Mouse (Mus musculus): Measurements from ENCODE around the gene Nisch. TPM values are rescaled to one million over a fixed set of nuclear protein-coding genes. Genes with fewer than 3 reads are reported as not detected.

Nisch gene
- polyA plus RNA-seq, 1 experiment from 2014 or later, result 407 TPM

DNA sequence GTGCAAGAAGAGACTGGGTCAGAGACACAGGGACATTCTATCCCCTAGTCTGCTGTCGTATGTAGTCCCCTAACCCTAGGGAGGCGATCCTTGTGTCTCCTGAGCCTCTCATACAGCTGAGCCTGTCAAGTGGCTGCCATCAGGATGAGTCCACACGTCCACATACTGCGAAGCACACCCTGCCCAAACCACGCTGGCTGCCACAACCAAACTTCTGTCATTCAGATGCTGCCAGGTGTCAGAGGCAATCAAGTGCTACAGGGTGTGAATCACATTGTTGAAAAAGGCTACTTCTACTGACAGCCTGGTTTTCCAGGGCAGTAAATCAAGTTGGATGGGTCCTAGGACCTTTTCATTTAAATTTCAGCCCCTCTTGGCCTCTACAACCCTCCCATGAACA lies 39.0 kb downstream of the Nisch start:
- no peak overlapping the region for H3K4me2 ChIP-seq (ENCODE audit: low read depth, low read length, severe bottlenecking)
- no peaks in the 10 kb centered on the region for H3K9me3 ChIP-seq (ENCODE audit: control insufficient read depth, low read length)
- ATAC-seq (replicated peaks; ENCODE audit: low FRiP score) (no peak), DNase-seq (ENCODE audit: low spot score) (no peak)
- H3K27ac ChIP-seq (ENCODE audit: low read depth, low read length), result no peak overlapping the region
- no peaks in the 10 kb centered on the region for H3K4me1 ChIP-seq (replicated peaks; ENCODE audit: control insufficient read depth, insufficient read depth, low read length)
- no peaks in the 10 kb centered on the region for H3K27me3 ChIP-seq (ENCODE audit: control insufficient read depth, insufficient read depth, low read length)
- 94% methylated on average over 5 of the region's 5 CpGs for WGBS
- no peak overlapping the region for H3K9ac ChIP-seq (ENCODE audit: low read length)
- H3K4me3 ChIP-seq (ENCODE audit: low read depth, low read length), result no peak overlapping the region
- peaks cover 46% of the 10 kb centered on the region for H3K36me3 ChIP-seq (ENCODE audit: control insufficient read depth, insufficient read depth, low read length)

DNA sequence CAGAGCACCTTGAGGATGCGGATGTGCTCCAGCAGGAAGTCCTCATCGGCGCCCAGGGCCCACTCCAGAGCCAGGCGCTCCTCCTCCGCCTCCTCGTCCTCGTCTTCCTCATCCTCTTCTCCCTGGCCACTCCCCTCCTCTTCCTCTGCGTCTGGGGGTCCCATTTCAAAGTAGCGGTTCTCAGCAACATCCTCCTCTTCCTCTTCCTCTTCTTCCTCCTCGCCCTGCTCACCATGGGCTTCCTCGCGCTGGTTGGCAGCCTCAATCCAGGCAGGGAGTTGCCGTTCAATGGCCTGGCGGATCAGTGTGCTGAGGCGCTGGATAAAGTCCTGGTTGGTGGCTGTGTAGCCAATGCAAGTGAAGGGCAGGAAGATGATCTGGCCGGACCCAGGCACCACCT lies 39.5 kb downstream of the Nisch start:
- H3K4me2 ChIP-seq (ENCODE audit: low read depth, low read length, severe bottlenecking), result no peak overlapping the region
- DNase-seq (ENCODE audit: low spot score), result no peak
- no peak overlapping the region for H3K9ac ChIP-seq (ENCODE audit: low read length)
- no peaks in the 10 kb centered on the region for H3K27me3 ChIP-seq (ENCODE audit: control insufficient read depth, insufficient read depth, low read length)
- H3K36me3 ChIP-seq (ENCODE audit: control insufficient read depth, insufficient read depth, low read length), result peaks cover 49% of the 10 kb centered on the region
- WGBS, result 92% methylated on average over 16 of the region's 16 CpGs
- H3K9me3 ChIP-seq (ENCODE audit: control insufficient read depth, low read length), result no peaks in the 10 kb centered on the region
- H3K4me1 ChIP-seq (replicated peaks; ENCODE audit: control insufficient read depth, insufficient read depth, low read length), result no peaks in the 10 kb centered on the region
- H3K4me3 ChIP-seq (ENCODE audit: low read depth, low read length), result no peak overlapping the region
- no peak overlapping the region for H3K27ac ChIP-seq (ENCODE audit: low read depth, low read length)
- ATAC-seq (replicated peaks; ENCODE audit: low FRiP score), result no peak

DNA sequence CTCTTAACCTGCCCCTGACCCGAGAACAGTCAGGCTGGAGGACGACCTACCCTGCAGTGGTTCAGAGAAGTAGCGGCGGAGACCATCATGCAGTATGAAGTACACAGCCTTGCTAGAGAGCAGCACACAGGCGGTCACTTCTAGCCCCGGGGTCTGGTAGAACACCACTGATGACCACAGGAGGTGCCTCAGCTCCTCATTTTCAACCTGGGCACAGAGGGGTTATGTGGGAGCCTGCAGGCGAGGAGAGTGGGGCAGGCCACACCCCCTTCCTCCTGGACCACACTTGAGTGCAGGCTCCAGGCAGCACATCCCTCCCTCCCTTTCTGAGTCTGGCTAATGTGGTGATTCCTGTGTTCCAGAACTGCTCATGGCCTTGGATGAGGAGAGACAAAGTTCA lies 43.2 kb downstream of the Nisch start:
- DNase-seq (ENCODE audit: low spot score) (no peak), ATAC-seq (replicated peaks; ENCODE audit: low FRiP score) (no peak)
- no peak overlapping the region for H3K9ac ChIP-seq (ENCODE audit: low read length)
- H3K36me3 ChIP-seq (ENCODE audit: control insufficient read depth, insufficient read depth, low read length), result peaks cover 50% of the 10 kb centered on the region
- no peak overlapping the region for H3K27ac ChIP-seq (ENCODE audit: low read depth, low read length)
- no peaks in the 10 kb centered on the region for H3K27me3 ChIP-seq (ENCODE audit: control insufficient read depth, insufficient read depth, low read length)
- H3K9me3 ChIP-seq (ENCODE audit: control insufficient read depth, low read length), result no peaks in the 10 kb centered on the region
- H3K4me1 ChIP-seq (replicated peaks; ENCODE audit: control insufficient read depth, insufficient read depth, low read length), result no peaks in the 10 kb centered on the region
- no peak overlapping the region for H3K4me2 ChIP-seq (ENCODE audit: low read depth, low read length, severe bottlenecking)
- WGBS, result 93% methylated on average over 7 of the region's 7 CpGs
- H3K4me3 ChIP-seq (ENCODE audit: low read depth, low read length), result no peak overlapping the region

DNA sequence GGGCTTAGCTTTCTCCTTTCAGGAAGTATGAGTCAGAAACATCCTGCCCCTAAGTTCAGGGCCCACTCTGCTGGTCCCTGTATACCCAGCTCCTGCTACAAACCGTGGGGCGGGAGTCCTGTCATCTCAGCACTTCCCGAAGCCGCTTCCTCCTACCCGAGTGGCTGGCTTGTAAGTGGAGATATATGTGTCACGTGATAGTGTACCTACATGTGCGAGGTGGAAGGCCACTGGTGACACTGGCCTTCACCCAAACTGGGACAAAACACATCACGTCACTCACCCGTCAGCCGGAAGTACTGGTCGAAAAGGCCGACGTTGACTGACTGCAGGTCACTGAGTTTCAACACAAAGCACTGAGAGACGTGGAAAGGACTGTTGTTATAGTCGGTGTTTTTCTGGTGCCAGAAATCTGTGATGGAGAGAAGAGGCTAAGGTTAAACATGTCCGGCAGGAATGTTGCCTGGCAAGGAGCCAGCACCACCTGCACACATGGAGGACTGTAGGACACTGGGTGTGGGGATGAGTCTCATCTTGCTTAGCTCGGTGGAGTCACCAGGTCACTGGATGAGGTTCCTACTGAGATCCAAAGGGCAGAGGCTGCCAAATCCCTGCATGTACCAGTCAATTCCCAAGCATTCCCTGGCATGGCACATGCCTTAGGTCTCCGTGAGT lies 43.8 kb downstream of the Nisch start:
- H3K9me3 ChIP-seq (ENCODE audit: control insufficient read depth, low read length), result no peaks in the 10 kb centered on the region
- H3K4me1 ChIP-seq (replicated peaks; ENCODE audit: control insufficient read depth, insufficient read depth, low read length), result no peaks in the 10 kb centered on the region
- no peak overlapping the region for H3K27ac ChIP-seq (ENCODE audit: low read depth, low read length)
- H3K4me2 ChIP-seq (ENCODE audit: low read depth, low read length, severe bottlenecking), result no peak overlapping the region
- no peak for DNase-seq (ENCODE audit: low spot score)
- peaks cover 48% of the 10 kb centered on the region for H3K36me3 ChIP-seq (ENCODE audit: control insufficient read depth, insufficient read depth, low read length)
- WGBS, result 95% methylated on average over 18 of the region's 18 CpGs
- no peaks in the 10 kb centered on the region for H3K27me3 ChIP-seq (ENCODE audit: control insufficient read depth, insufficient read depth, low read length)
- no peak overlapping the region for H3K9ac ChIP-seq (ENCODE audit: low read length)
- no peak overlapping the region for H3K4me3 ChIP-seq (ENCODE audit: low read depth, low read length)
- ATAC-seq (replicated peaks; ENCODE audit: low FRiP score), result no peak

DNA sequence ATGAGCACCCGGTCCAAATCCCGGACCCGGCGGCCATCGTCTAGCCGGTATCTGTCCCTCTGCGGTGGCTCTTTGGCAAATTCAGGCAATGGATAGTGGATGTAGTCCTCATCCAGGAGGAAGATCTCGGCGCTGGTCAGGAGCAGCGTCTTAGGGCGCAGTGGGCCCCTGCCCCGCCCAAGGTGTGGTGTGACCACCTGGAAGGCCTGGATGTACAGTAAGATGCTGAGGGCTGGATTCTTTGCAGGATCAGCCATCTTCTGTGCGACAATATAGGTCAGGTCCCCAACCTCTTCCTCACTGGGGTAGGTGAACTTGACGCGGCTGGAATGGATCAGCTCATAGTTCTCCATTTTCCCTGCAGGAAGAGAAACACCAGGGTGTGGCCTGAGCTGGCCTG lies 44.9 kb downstream of the Nisch start:
- Histone ChIP-seq H3K27me3 (ENCODE audit: control insufficient read depth, insufficient read depth, low read length) (no peaks in the 10 kb centered on the region), H3K4me1 (replicated peaks; ENCODE audit: control insufficient read depth, insufficient read depth, low read length) (no peaks in the 10 kb centered on the region), H3K36me3 (ENCODE audit: control insufficient read depth, insufficient read depth, low read length) (peaks cover 42% of the 10 kb centered on the region), H3K9me3 (ENCODE audit: control insufficient read depth, low read length) (no peaks in the 10 kb centered on the region), H3K4me2 (ENCODE audit: low read depth, low read length, severe bottlenecking) (no peak overlapping the region), H3K9ac (ENCODE audit: low read length) (no peak overlapping the region), H3K27ac (ENCODE audit: low read depth, low read length) (no peak overlapping the region), H3K4me3 (ENCODE audit: low read depth, low read length) (no peak overlapping the region)
- WGBS, result 95% methylated on average over 15 of the region's 15 CpGs
- DNase-seq (ENCODE audit: low spot score), result no peak
- no peak for ATAC-seq (replicated peaks; ENCODE audit: low FRiP score)

DNA sequence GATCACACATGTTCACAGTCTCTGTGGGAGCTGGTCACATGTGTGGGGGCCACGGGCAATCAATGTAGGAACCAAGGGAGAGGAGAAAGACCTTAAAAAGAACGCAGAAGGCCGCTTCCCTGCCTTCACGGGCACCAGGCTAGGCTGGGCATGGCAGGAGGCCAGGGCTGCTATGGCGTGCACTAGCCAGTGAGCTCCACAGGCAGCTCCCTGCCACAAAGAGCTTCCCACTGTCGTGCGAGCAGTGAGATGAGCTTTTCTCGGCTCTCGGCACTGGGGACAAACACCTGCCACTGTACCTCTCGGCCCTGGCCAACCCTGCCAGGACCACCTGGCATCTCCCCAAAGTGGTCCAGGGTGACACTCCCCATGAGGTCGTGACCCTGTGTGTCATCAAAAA lies 45.4 kb downstream of the Nisch start:
- H3K4me1 ChIP-seq (replicated peaks; ENCODE audit: control insufficient read depth, insufficient read depth, low read length), result no peaks in the 10 kb centered on the region
- no peak overlapping the region for H3K27ac ChIP-seq (ENCODE audit: low read depth, low read length)
- H3K9ac ChIP-seq (ENCODE audit: low read length), result no peak overlapping the region
- H3K9me3 ChIP-seq (ENCODE audit: control insufficient read depth, low read length), result no peaks in the 10 kb centered on the region
- no peaks in the 10 kb centered on the region for H3K27me3 ChIP-seq (ENCODE audit: control insufficient read depth, insufficient read depth, low read length)
- no peak overlapping the region for H3K4me2 ChIP-seq (ENCODE audit: low read depth, low read length, severe bottlenecking)
- peaks cover 37% of the 10 kb centered on the region for H3K36me3 ChIP-seq (ENCODE audit: control insufficient read depth, insufficient read depth, low read length)
- whole genome bisulfite sequencing, result 91% methylated on average over 11 of the region's 11 CpGs
- no peak overlapping the region for H3K4me3 ChIP-seq (ENCODE audit: low read depth, low read length)
- ATAC-seq (replicated peaks; ENCODE audit: low FRiP score) (no peak), DNase-seq (ENCODE audit: low spot score) (no peak)

DNA sequence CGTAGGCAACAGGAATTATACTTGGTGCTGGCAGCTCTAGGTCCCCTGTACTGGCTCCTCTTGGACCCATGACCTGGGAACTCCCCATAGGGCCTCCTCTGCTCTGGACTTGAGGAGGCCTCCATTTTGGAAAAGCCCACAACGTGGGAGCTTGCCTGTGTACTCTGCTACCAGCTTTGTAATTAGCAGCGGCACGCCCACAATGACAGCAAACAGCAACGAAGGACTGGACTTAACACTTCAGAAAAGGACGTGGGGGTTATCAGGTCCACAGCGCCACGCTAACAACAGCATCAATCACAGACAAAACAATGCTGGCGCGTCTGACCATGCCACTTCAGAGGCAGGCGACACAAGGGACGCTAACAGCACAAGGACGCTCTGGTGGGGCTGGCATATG lies 45.8 kb downstream of the Nisch start:
- no peak for ATAC-seq (replicated peaks; ENCODE audit: low FRiP score)
- H3K4me1 ChIP-seq (replicated peaks; ENCODE audit: control insufficient read depth, insufficient read depth, low read length), result no peaks in the 10 kb centered on the region
- H3K9me3 ChIP-seq (ENCODE audit: control insufficient read depth, low read length), result no peaks in the 10 kb centered on the region
- H3K4me2 ChIP-seq (ENCODE audit: low read depth, low read length, severe bottlenecking), result no peak overlapping the region
- no peak for DNase-seq (ENCODE audit: low spot score)
- WGBS, result 87% methylated on average over 13 of the region's 13 CpGs
- no peaks in the 10 kb centered on the region for H3K27me3 ChIP-seq (ENCODE audit: control insufficient read depth, insufficient read depth, low read length)
- H3K36me3 ChIP-seq (ENCODE audit: control insufficient read depth, insufficient read depth, low read length), result peaks cover 34% of the 10 kb centered on the region
- H3K4me3 ChIP-seq (ENCODE audit: low read depth, low read length), result no peak overlapping the region
- no peak overlapping the region for H3K9ac ChIP-seq (ENCODE audit: low read length)
- no peak overlapping the region for H3K27ac ChIP-seq (ENCODE audit: low read depth, low read length)

DNA sequence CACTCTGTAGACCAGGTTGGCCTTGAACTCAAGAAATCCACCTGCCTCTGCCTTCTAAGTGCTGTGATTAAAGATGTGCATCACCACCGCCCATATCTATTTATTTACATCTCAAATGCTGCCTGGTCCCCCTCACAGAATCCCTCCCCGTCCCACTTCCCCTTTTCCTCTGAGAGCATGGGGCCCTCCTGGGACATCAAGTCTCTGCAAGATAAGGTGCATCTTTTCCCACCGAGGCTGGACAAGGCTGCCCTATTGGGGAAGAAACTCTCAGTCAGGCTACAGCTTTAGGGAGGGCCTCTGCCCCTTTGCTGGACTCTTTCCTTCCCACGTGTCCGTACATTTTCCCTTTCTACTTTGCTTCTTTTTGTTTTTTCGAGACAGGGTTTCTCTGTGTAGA lies 47.2 kb downstream of the Nisch start:
- no peak overlapping the region for H3K9ac ChIP-seq (ENCODE audit: low read length)
- no peak overlapping the region for H3K4me2 ChIP-seq (ENCODE audit: low read depth, low read length, severe bottlenecking)
- H3K4me1 ChIP-seq (replicated peaks; ENCODE audit: control insufficient read depth, insufficient read depth, low read length), result no peaks in the 10 kb centered on the region
- no peaks in the 10 kb centered on the region for H3K27me3 ChIP-seq (ENCODE audit: control insufficient read depth, insufficient read depth, low read length)
- H3K9me3 ChIP-seq (ENCODE audit: control insufficient read depth, low read length), result no peaks in the 10 kb centered on the region
- WGBS, result 88% methylated on average over 6 of the region's 6 CpGs
- no peak overlapping the region for H3K4me3 ChIP-seq (ENCODE audit: low read depth, low read length)
- no peak overlapping the region for H3K27ac ChIP-seq (ENCODE audit: low read depth, low read length)
- peaks cover 28% of the 10 kb centered on the region for H3K36me3 ChIP-seq (ENCODE audit: control insufficient read depth, insufficient read depth, low read length)
- DNase-seq (ENCODE audit: low spot score) (no peak), ATAC-seq (replicated peaks; ENCODE audit: low FRiP score) (no peak)

DNA sequence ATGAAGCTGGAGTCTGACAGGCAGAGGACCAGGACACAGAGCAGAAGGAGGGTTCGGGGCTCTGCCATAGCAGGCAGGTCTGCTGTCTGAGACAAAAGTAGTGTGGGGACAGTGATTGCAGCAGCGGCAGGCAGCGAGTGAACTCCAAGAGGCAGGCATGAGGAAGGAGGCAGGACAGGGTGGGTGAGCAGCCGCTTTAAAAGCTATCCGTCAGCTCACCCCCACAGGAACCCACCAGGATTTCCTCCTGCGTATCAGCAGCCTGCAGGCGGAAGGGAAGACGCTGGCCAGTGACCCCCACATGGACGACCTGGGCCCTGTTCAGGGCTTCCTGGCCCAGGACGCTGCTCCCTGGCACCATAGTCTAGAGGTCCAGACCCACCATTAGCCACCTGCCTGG lies 48.3 kb downstream of the Nisch start, which contains the start of gene Stab1:
Gene Stab1, minus strand, starts transcription at position 217 of the 400 bp plus-strand sequence.
- Histone ChIP-seq H3K9me3 (ENCODE audit: control insufficient read depth, low read length) (no peaks in the 10 kb centered on the region), H3K4me2 (ENCODE audit: low read depth, low read length, severe bottlenecking) (no peak within 1 kb of the TSS), H3K27ac (ENCODE audit: low read depth, low read length) (no peak within 1 kb of the TSS), H3K36me3 (ENCODE audit: control insufficient read depth, insufficient read depth, low read length) (peaks cover 28% of the 10 kb centered on the region), H3K9ac (ENCODE audit: low read length) (no peak within 1 kb of the TSS), H3K27me3 (ENCODE audit: control insufficient read depth, insufficient read depth, low read length) (no peaks in the 10 kb centered on the region), H3K4me1 (replicated peaks; ENCODE audit: control insufficient read depth, insufficient read depth, low read length) (no peaks in the 10 kb centered on the region), H3K4me3 (ENCODE audit: low read depth, low read length) (no peak within 1 kb of the TSS)
- no peak for ATAC-seq (replicated peaks; ENCODE audit: low FRiP score)
- whole genome bisulfite sequencing, result 58% methylated on average over 10 of the region's 10 CpGs
- no peak for DNase-seq (ENCODE audit: low spot score)

Data from forebrain, embryonic 11.5 days (tissue).